Mouse (Mus musculus) lung, adult 2 months (tissue): ENCODE data around the gene Gm8206. TPM values are rescaled to one million over a fixed set of nuclear protein-coding genes. Genes with fewer than 3 reads are reported as not detected.
"Not testable (repeated sequence)": the region's sequence is repeated elsewhere in the genome, so short reads cannot be mapped to it uniquely, and the experiment has no call there.

Experiments
- DNase-seq: peaks from one replicate; pipeline ENCODE4 v3.0.0; 2022
- H3K4me1 ChIP-seq: fragments of 200-500 bp; 2 replicates; pipeline ENCODE4 v1.6.1; 2011; ENCODE audit warnings: low read length; ENCODE audit not compliant: control insufficient read depth, insufficient read depth
- H3K4me3 ChIP-seq: fragments of 200-500 bp; replicated peaks from 2 replicates; pipeline ENCODE3; 2011; ENCODE audit warnings: low read depth, mild to moderate bottlenecking, control low read depth, low read length; ENCODE audit errors: extremely low read depth
- WGBS: fragments of 180-500 bp; shearing (Covaris S2); methylation state at CpG from one replicate; pipeline ENCODE4 v1.1.7; 2018; 5-methylcytosine and 5-hydroxymethylcytosine counted together
- polyA plus RNA-seq: library from polyadenylated mRNA; depleted of rRNA; stranded (reverse); fragments of >200 nt; gene quantifications from 2 replicates; pipeline ENCODE4 v1.2.3, GENCODE M21; 2012; rRNA removed

Gm8206 gene
- 0.18 TPM in 1 of 2 replicates, not detected in the other for polyA plus RNA-seq

- H3K4me3 ChIP-seq, DNase-seq, H3K4me1 ChIP-seq: not testable (repeated sequence)
- WGBS: 75% methylated on average over 2 of the region's 3 CpGs
Observed at GRCm38 (mm10) chr14:6093842-6094241, at the start of gene Gm8206. Gene Gm8206 (minus strand): TSS chr14:6093942.

GRCm38 (mm10) chr14:6125707-6126106 is 32.0 kb upstream of the Gm8206 start, which contains the start of gene Gm3476:
Gene Gm3476 (minus strand): TSS chr14:6125807.
- DNase-seq, H3K4me1 ChIP-seq, H3K4me3 ChIP-seq: not testable (repeated sequence)
- no CpG with 5 or more reads among the region's 1 CpGs for WGBS

GRCm38 (mm10) chr14:6108272-6108925 is 14.7 kb upstream of the Gm8206 start, which contains the start of gene Gm3468:
Gene Gm3468 (minus strand): TSS chr14:6108665.
- 1% methylated on average over 47 of the region's 51 CpGs for WGBS
- not testable (repeated sequence) for H3K4me1 ChIP-seq, H3K4me3 ChIP-seq
- DNase-seq: peak; percentile 8

GRCm38 (mm10) chr14:6107500-6107899 is 13.8 kb upstream of the Gm8206 start:
- not testable (repeated sequence) for H3K4me1 ChIP-seq, DNase-seq, H3K4me3 ChIP-seq
- WGBS: 7% methylated on average over 9 of the region's 9 CpGs

GRCm38 (mm10) chr14:6058167-6058566 is 35.6 kb downstream of the Gm8206 start, which contains the start of gene Gm6337:
Gene Gm6337 (minus strand): TSS chr14:6058267.
- not testable (repeated sequence) for DNase-seq, H3K4me3 ChIP-seq, H3K4me1 ChIP-seq
- 85% methylated on average over 4 of the region's 4 CpGs for WGBS

- not testable (repeated sequence) for DNase-seq, H3K4me3 ChIP-seq, H3K4me1 ChIP-seq
- WGBS: 80% methylated on average over 7 of the region's 7 CpGs
Observed at GRCm38 (mm10) chr14:5987136-5987535, 106.6 kb downstream of the Gm8206 start.

GRCm38 (mm10) chr14:5979037-5979436 is 114.7 kb downstream of the Gm8206 start, which contains the start of gene Gm3453:
Gene Gm3453 (minus strand): TSS chr14:5979137.
- not testable (repeated sequence) for DNase-seq
- 45% methylated on average over 2 of the region's 2 CpGs for WGBS

More at GRCm38 (mm10) chr14:5979037-5979436, 114.7 kb downstream of the Gm8206 start, which contains the start of gene Gm3453:
- H3K4me1 ChIP-seq, H3K4me3 ChIP-seq: not testable (repeated sequence)

Other genes starting within 250 kb of the Gm8206 start
- gene Gm8237, start 213.6 kb downstream of the Gm8206 start, polyA plus RNA-seq: not detected in 2 replicates
- 0.05 TPM in 1 of 2 replicates, not detected in the other for gene Gm3248, start 132.2 kb downstream of the Gm8206 start, polyA plus RNA-seq
- not detected in 2 replicates for gene Gm3453, start 114.8 kb downstream of the Gm8206 start, polyA plus RNA-seq
- gene Gm6337, start 35.7 kb downstream of the Gm8206 start, polyA plus RNA-seq: not detected in 2 replicates
- gene Gm3468, start 14.7 kb upstream of the Gm8206 start, polyA plus RNA-seq: 0.17 TPM in 1 of 2 replicates, not detected in the other
- gene Gm3476, start 31.9 kb upstream of the Gm8206 start, polyA plus RNA-seq: not detected in 2 replicates
- gene Gm21560, start 125.3 kb upstream of the Gm8206 start, polyA plus RNA-seq: not detected in 2 replicates
- gene Gm3411, start 193.3 kb upstream of the Gm8206 start, polyA plus RNA-seq: 0.24 and 1.0 TPM in 2 replicates
- gene Gm21103, start 210.9 kb upstream of the Gm8206 start, polyA plus RNA-seq: not detected in 2 replicates
- not detected in 2 replicates for gene Gm3618, start 249.7 kb upstream of the Gm8206 start, polyA plus RNA-seq